Mouse (Mus musculus): ENCODE measurements around the gene Ifnar1. TPM values are rescaled to one million over a fixed set of nuclear protein-coding genes. Genes with fewer than 3 reads are reported as not detected.
"Not testable (repeated sequence)": the region's sequence is repeated elsewhere in the genome, so short reads cannot be mapped to it uniquely, and the experiment has no call there.

The Ifnar1 gene
- polyA plus RNA-seq, 1 experiment from 2014 or later: 32.7 TPM

GRCm38 (mm10) chr16:91530830-91531229 lies 45.8 kb downstream of the Ifnar1 start:
- not testable (repeated sequence) for H3K4me2 ChIP-seq; H3K4me3 ChIP-seq; H3K27me3 ChIP-seq; H3K9me3 ChIP-seq (replicated peaks); H3K9ac ChIP-seq; ATAC-seq (replicated peaks; ENCODE audit: insufficient number of reproducible peaks, insufficient read depth, low FRiP score, low read depth); H3K36me3 ChIP-seq
- Histone ChIP-seq H3K4me1 (replicated peaks) (peaks cover 60% of the 10 kb centered on the region), H3K27ac (peak overlapping the region; percentile 81; the same call in 1 of the 2 replicates)
- 70% methylated on average over 4 of the region's 4 CpGs for WGBS

GRCm38 (mm10) chr16:91531856-91532255 lies 46.8 kb downstream of the Ifnar1 start:
- WGBS: 26% methylated on average over 6 of the region's 6 CpGs
- Histone ChIP-seq H3K9ac (no peak overlapping the region), H3K27ac (peak overlapping the region; percentile 81), H3K4me1 (replicated peaks) (peaks cover 60% of the 10 kb centered on the region), H3K9me3 (replicated peaks) (no peaks in the 10 kb centered on the region), H3K27me3 (no peaks in the 10 kb centered on the region), H3K36me3 (no peaks in the 10 kb centered on the region), H3K4me3 (no peak overlapping the region), H3K4me2 (peak overlapping the region; percentile 37)
- ATAC-seq (replicated peaks; ENCODE audit: insufficient number of reproducible peaks, insufficient read depth, low FRiP score, low read depth): no peak

DNA sequence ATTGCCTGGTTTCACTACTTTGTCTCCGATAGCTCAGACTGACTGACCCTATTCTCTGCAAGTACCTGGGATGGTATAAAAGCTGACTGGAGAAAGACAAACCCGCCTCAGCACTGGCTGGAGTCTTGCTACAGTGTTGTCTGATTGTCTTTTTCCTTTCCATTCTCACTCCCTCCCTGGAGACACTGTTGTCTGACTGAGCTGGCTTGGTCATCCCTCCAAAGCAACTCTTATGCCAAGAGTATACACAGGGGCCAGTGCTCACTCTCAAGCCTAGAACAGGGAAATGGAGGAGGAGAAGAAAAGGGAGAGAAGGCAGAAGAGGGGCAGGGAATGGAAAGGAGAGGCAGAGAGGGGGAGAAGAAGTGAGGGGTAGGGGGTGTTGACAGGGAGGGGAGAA lies 47.4 kb downstream of the Ifnar1 start:
- ATAC-seq (replicated peaks; ENCODE audit: insufficient number of reproducible peaks, insufficient read depth, low FRiP score, low read depth): no peak
- WGBS: 44% methylated on average over 2 of the region's 2 CpGs

GRCm38 (mm10) chr16:91533097-91534001 lies 48.3 kb downstream of the Ifnar1 start:
- Histone ChIP-seq H3K9me3 (replicated peaks) (no peaks in the 10 kb centered on the region), H3K4me1 (replicated peaks) (peaks cover 59% of the 10 kb centered on the region), H3K27ac (peak overlapping the region; percentile 48), H3K27me3 (no peaks in the 10 kb centered on the region), H3K36me3 (no peaks in the 10 kb centered on the region), H3K4me2 (peak overlapping the region; percentile 40), H3K4me3 (no peak overlapping the region), H3K9ac (no peak overlapping the region; the same call in 1 of the 2 replicates)
- ATAC-seq (replicated peaks; ENCODE audit: insufficient number of reproducible peaks, insufficient read depth, low FRiP score, low read depth): no peak
- WGBS: 32% methylated on average over 23 of the region's 23 CpGs

More for the DNA sequence above, 47.4 kb downstream of the Ifnar1 start:
- no peaks in the 10 kb centered on the region for H3K9me3 ChIP-seq (replicated peaks)
- H3K9ac ChIP-seq: no peak overlapping the region
- no peak overlapping the region for H3K4me3 ChIP-seq
- peaks cover 58% of the 10 kb centered on the region for H3K4me1 ChIP-seq (replicated peaks)
- 0 out of 2 replicates have a peak overlapping the region, but pooled peaks have one; percentile 37 for H3K4me2 ChIP-seq
- H3K27ac ChIP-seq: peak overlapping the region; percentile 81
- no peaks in the 10 kb centered on the region for H3K27me3 ChIP-seq
- no peaks in the 10 kb centered on the region for H3K36me3 ChIP-seq

DNA sequence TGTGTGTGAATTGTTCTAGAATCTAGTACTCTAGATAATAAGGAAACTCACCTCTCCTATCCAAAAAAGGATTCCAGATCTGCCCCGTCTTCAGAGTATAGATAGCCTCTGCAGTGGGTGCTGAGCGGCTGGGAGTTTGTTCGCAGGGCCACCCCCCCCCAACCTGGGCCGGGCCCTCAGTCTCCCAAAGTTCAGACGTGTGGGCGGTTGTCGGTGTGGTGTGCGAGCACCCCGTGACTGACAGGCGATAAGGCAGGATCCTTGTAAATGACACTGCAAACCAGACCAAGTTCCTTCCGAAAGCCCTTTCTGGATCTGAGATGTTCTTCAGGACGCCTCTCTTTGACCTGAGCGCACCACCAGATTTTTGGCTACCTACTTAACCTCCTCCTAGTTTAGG lies 49.4 kb downstream of the Ifnar1 start:
- Histone ChIP-seq H3K27me3 (no peaks in the 10 kb centered on the region), H3K36me3 (no peaks in the 10 kb centered on the region), H3K4me3 (no peak overlapping the region), H3K4me1 (replicated peaks) (peaks cover 58% of the 10 kb centered on the region), H3K9me3 (replicated peaks) (no peaks in the 10 kb centered on the region), H3K4me2 (no peak overlapping the region), H3K27ac (no peak overlapping the region), H3K9ac (no peak overlapping the region)
- no peak for ATAC-seq (replicated peaks; ENCODE audit: insufficient number of reproducible peaks, insufficient read depth, low FRiP score, low read depth)
- WGBS: 47% methylated on average over 13 of the region's 13 CpGs

DNA sequence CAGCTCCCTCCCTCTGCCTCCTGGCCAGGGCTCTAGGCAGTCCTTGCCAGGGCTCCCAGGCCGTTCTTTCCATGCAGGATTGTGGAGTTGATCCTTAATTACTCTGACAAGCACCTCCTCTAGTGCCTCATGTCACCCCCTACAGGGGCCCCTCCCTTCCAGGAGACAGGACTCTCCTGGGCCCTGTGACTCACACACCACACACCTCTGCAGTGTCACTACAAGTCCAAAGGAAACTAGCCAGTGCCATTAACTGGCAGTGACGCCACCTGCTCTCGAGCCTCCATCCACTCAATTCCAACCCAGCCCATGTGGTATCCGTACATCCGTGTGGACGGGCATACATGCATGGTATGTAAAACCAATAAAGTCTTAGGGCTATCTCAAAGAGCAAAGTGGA lies 49.9 kb downstream of the Ifnar1 start:
- H3K27me3 ChIP-seq: no peaks in the 10 kb centered on the region
- H3K9me3 ChIP-seq (replicated peaks): no peaks in the 10 kb centered on the region
- H3K4me2 ChIP-seq: no peak overlapping the region
- H3K36me3 ChIP-seq: no peaks in the 10 kb centered on the region
- no peak overlapping the region for H3K9ac ChIP-seq
- no peak overlapping the region for H3K27ac ChIP-seq
- ATAC-seq (replicated peaks; ENCODE audit: insufficient number of reproducible peaks, insufficient read depth, low FRiP score, low read depth): no peak
- WGBS: 69% methylated on average over 6 of the region's 6 CpGs
- H3K4me1 ChIP-seq (replicated peaks): peaks cover 58% of the 10 kb centered on the region
- no peak overlapping the region for H3K4me3 ChIP-seq

GRCm38 (mm10) chr16:91536372-91536771 lies 51.3 kb downstream of the Ifnar1 start:
- peaks cover 56% of the 10 kb centered on the region for H3K4me1 ChIP-seq (replicated peaks)
- H3K4me2 ChIP-seq: no peak overlapping the region
- no peak overlapping the region for H3K9ac ChIP-seq
- H3K27ac ChIP-seq: no peak overlapping the region
- no peaks in the 10 kb centered on the region for H3K9me3 ChIP-seq (replicated peaks)
- H3K27me3 ChIP-seq: no peaks in the 10 kb centered on the region
- H3K36me3 ChIP-seq: no peaks in the 10 kb centered on the region
- no peak overlapping the region for H3K4me3 ChIP-seq
- no peak for ATAC-seq (replicated peaks; ENCODE audit: insufficient number of reproducible peaks, insufficient read depth, low FRiP score, low read depth)
- 90% methylated on average over 6 of the region's 6 CpGs for WGBS

GRCm38 (mm10) chr16:91537065-91537464 lies 52.0 kb downstream of the Ifnar1 start:
- Histone ChIP-seq H3K9ac (no peak overlapping the region), H3K4me1 (replicated peaks) (peaks cover 57% of the 10 kb centered on the region), H3K36me3 (no peaks in the 10 kb centered on the region), H3K4me2 (no peak overlapping the region), H3K27me3 (no peaks in the 10 kb centered on the region), H3K27ac (no peak overlapping the region), H3K9me3 (replicated peaks) (no peaks in the 10 kb centered on the region), H3K4me3 (no peak overlapping the region)
- 55% methylated on average over 3 of the region's 3 CpGs for WGBS
- ATAC-seq (replicated peaks; ENCODE audit: insufficient number of reproducible peaks, insufficient read depth, low FRiP score, low read depth): no peak

DNA sequence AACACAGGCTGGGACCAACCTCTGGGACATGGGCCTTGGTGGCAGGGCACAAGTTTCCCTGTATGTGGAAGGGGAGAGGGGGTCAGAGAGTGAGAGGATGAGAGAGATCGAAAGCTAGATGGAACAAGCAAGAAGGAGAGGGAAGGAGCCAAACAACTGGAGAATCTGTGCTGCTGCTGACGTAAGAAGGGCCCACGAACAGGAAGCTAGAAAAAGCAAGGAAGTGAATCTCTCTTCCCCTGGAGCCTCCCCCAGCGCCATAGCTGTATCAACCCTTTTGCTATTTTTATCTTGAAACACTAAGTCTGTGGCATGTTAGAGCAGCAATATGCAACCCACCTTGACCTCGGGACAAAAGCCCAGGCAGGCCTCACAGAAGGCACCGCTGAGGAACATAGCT lies 53.0 kb downstream of the Ifnar1 start:
- no peak overlapping the region for H3K4me2 ChIP-seq
- ATAC-seq (replicated peaks; ENCODE audit: insufficient number of reproducible peaks, insufficient read depth, low FRiP score, low read depth): no peak
- no peaks in the 10 kb centered on the region for H3K36me3 ChIP-seq
- H3K4me1 ChIP-seq (replicated peaks): peaks cover 49% of the 10 kb centered on the region
- no peaks in the 10 kb centered on the region for H3K27me3 ChIP-seq
- H3K27ac ChIP-seq: peak overlapping the region; percentile 77
- 29% methylated on average over 6 of the region's 6 CpGs for WGBS
- H3K9ac ChIP-seq: no peak overlapping the region
- H3K9me3 ChIP-seq (replicated peaks): no peaks in the 10 kb centered on the region
- H3K4me3 ChIP-seq: no peak overlapping the region

- Histone ChIP-seq H3K27me3 (no peaks in the 10 kb centered on the region), H3K36me3 (no peaks in the 10 kb centered on the region), H3K27ac (peak overlapping the region; percentile 77), H3K4me3 (no peak overlapping the region), H3K4me2 (no peak overlapping the region), H3K4me1 (replicated peaks) (peaks cover 44% of the 10 kb centered on the region), H3K9me3 (replicated peaks) (no peaks in the 10 kb centered on the region), H3K9ac (no peak overlapping the region)
- ATAC-seq (replicated peaks; ENCODE audit: insufficient number of reproducible peaks, insufficient read depth, low FRiP score, low read depth): no peak
- 50% methylated on average over 9 of the region's 9 CpGs for WGBS
These were observed 53.5 kb downstream of the Ifnar1 start for GRCm38 (mm10) chr16:91538513-91538912.

DNA sequence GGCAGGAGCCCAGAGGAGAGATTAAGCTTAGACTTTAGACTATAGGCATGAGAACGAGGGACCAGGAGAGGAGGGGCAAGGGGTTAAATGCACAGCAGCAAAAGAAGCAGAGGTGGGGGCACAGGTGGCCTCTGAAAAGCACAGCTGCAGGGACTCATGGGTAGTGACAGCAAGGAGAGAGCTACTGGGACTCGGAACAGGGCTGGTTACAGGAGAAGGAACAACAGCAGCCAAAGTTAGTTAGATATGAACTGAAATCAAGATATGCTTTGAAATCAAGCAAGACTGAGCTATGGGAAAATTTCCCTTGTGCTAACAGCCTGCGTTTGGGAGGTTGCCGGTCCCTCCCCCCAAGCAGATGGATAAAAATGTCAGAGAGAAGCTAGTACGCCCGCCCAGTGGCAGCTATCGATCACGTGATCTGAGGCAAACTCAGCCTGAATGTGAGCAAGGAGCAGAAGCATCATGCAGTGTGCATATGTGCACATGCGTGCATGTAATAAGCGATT lies 56.6 kb downstream of the Ifnar1 start:
- H3K9ac ChIP-seq: 0 out of 2 replicates have a peak overlapping the region, but pooled peaks have one; percentile 2
- H3K9me3 ChIP-seq (replicated peaks): no peaks in the 10 kb centered on the region
- peak overlapping the region; percentile 38 for H3K4me2 ChIP-seq
- H3K36me3 ChIP-seq: no peaks in the 10 kb centered on the region
- peak overlapping the region; percentile 59 for H3K27ac ChIP-seq
- 37% methylated on average over 10 of the region's 10 CpGs for WGBS
- peaks cover 44% of the 10 kb centered on the region for H3K4me1 ChIP-seq (replicated peaks)
- H3K4me3 ChIP-seq: 0 out of 2 replicates have a peak overlapping the region, but pooled peaks have one; percentile 2
- H3K27me3 ChIP-seq: no peaks in the 10 kb centered on the region
- ATAC-seq (replicated peaks; ENCODE audit: insufficient number of reproducible peaks, insufficient read depth, low FRiP score, low read depth): no peak
